Mouse (Mus musculus) limb, embryonic 14.5 days (tissue): ENCODE measurements around the gene Fbxl17. TPM values are rescaled to one million over a fixed set of nuclear protein-coding genes. Genes with fewer than 3 reads are reported as not detected.
A peak's percentile ranks its signal among the peaks of the same experiment; 100 is the strongest.

Source experiments
- ATAC-seq: fragments of 200-750 bp; cut with Nextera tagmentation; 2 replicates; pipeline ENCODE4 v1.8.0; 2017; ENCODE audit warnings: low read depth, moderate number of reproducible peaks, moderate TSS enrichment; ENCODE audit not compliant: low FRiP score
- DNase-seq: peaks from one replicate; pipeline ENCODE4 v3.0.0-alpha.2; 2015; ENCODE audit warnings: low spot score
- H3K27ac ChIP-seq: fragments of 300-500 bp; sonication (generic); replicated peaks from 2 replicates; pipeline ENCODE4 v1.5.1; 2014; ENCODE audit warnings: low read depth, mild to moderate bottlenecking, low read length, moderate library complexity, mixed read lengths
- H3K27me3 ChIP-seq: fragments of 300-500 bp; sonication (generic); 2 replicates; pipeline ENCODE4 v1.6.1; 2014; ENCODE audit warnings: low read length, mixed read lengths; ENCODE audit not compliant: control insufficient read depth, insufficient read depth
- H3K36me3 ChIP-seq: fragments of 300-500 bp; sonication (generic); 2 replicates; pipeline ENCODE4 v1.6.1; 2014; ENCODE audit warnings: mild to moderate bottlenecking, low read length, moderate library complexity, mixed read lengths; ENCODE audit not compliant: control insufficient read depth, insufficient read depth
- H3K4me1 ChIP-seq: fragments of 300-500 bp; sonication (generic); 2 replicates; pipeline ENCODE4 v1.6.1; 2014; ENCODE audit warnings: antibody characterized with exemption, low read length, mixed read lengths; ENCODE audit not compliant: control insufficient read depth, insufficient read depth
- H3K4me2 ChIP-seq: fragments of 300-500 bp; sonication (generic); replicated peaks from 2 replicates; pipeline ENCODE4 v1.6.1; 2014; ENCODE audit warnings: low read depth, mild to moderate bottlenecking, low read length, moderate library complexity; ENCODE audit not compliant: severe bottlenecking
- H3K4me3 ChIP-seq: fragments of 300-500 bp; sonication (generic); replicated peaks from 2 replicates; pipeline ENCODE4 v1.5.1; 2014; ENCODE audit warnings: low read length
- H3K9ac ChIP-seq: fragments of 300-500 bp; sonication (generic); 2 replicates; pipeline ENCODE4 v1.6.1; 2014; ENCODE audit warnings: mild to moderate bottlenecking, low read depth, low read length, moderate library complexity; ENCODE audit not compliant: severe bottlenecking
- H3K9me3 ChIP-seq: fragments of 300-500 bp; sonication (generic); 2 replicates; pipeline ENCODE4 v1.6.1; 2016; ENCODE audit warnings: low read length; ENCODE audit not compliant: control insufficient read depth
- POLR2A ChIP-seq: fragments of 200-500 bp; IDR thresholded peaks from 2 replicates; pipeline ENCODE4 v1.8.0; 2012; ENCODE audit warnings: inconsistent platforms, mild to moderate bottlenecking, moderate library complexity, borderline replicate concordance; ENCODE audit not compliant: insufficient read depth, insufficient read length; ENCODE audit errors: extremely low read depth
- WGBS: fragments of 180-500 bp; shearing (Covaris S2); extraction: QIAGEN DNeasy Blood & Tissue Kit; methylation state at CpG from one replicate; pipeline ENCODE4 v1.1.7; 2014; 5-methylcytosine and 5-hydroxymethylcytosine counted together
- polyA plus RNA-seq, 2 experiments: library from polyadenylated mRNA; depleted of rRNA in 1 of 2; stranded (reverse) in 1 of 2; unstranded in 1 of 2; fragments of >200 nt; fragmentation: Nextera tagmentation in 1 of 2; extraction: Ambion mirVana in 1 of 2; gene quantifications; 2 replicates each; pipeline versions ENCODE4 v1.2.1 to v1.2.3; 2012 to 2014

The Fbxl17 gene
- polyA plus RNA-seq, 2 experiments, result 12.6 to 12.9 TPM

- Histone ChIP-seq H3K4me3 (no peak overlapping the region), H3K4me2 (no peak overlapping the region), H3K27ac (no peak overlapping the region), H3K9ac (no peak overlapping the region), H3K36me3 (no peaks in the 10 kb centered on the region), H3K4me1 (no peaks in the 10 kb centered on the region), H3K27me3 (no peaks in the 10 kb centered on the region), H3K9me3 (no peaks in the 10 kb centered on the region)
- no peak for DNase-seq
- WGBS, result 72% methylated on average over 8 of the region's 8 CpGs
- ATAC-seq, result no peak
- TF ChIP-seq POLR2A, result no peak
These were observed 296.1 kb downstream of the Fbxl17 start for GRCm38 (mm10) chr17:63203582-63204190.

DNA sequence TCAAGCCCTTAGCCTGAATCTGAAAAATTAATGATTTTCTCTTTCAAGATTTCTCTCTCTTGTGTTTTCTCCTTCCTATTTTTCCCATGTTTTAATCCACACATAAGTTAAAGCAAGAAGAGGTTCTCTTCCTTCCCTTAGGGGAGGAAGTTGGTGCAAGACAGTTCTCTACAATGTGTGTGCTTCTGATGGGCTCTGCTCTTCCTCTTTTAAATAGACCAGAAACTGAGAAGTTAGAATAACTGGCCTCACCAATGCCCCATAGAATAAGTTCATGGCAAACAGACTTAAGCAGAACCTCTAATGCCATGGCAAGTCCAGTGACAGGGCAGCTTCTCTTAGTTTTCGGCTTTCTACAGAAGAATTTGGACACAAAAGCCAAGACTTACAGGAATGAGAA, 301.1 kb downstream of the Fbxl17 start:
- Histone ChIP-seq H3K36me3 (no peaks in the 10 kb centered on the region), H3K27ac (no peak overlapping the region), H3K9ac (no peak overlapping the region), H3K4me1 (no peaks in the 10 kb centered on the region), H3K4me2 (no peak overlapping the region), H3K27me3 (no peaks in the 10 kb centered on the region), H3K4me3 (no peak overlapping the region), H3K9me3 (no peaks in the 10 kb centered on the region)
- ATAC-seq, result no peak
- WGBS, result 95% methylated on average over 1 of the region's 1 CpGs
- TF ChIP-seq POLR2A, result no peak
- DNase-seq, result no peak

DNA sequence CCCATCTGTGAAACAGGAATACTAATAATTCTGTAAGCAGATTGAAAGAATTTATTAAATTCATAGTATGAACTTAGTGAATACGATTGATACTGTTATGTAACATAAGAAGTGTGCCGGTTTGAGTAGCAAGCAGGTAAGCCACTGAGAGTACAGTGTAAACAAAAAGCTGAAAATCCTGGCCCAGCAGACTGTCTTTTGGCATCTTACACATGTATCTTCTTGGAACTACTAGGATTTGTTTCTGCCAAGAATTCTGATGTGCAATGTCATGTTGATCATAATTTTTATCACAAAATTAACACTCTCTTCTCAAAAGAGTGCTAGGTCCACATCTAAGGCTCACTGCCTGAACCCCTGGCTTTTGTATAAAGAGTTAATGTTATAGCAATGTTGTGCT, 304.3 kb downstream of the Fbxl17 start:
- ATAC-seq, result no peak
- H3K27ac ChIP-seq, result no peak overlapping the region
- DNase-seq, result no peak
- H3K4me1 ChIP-seq, result no peaks in the 10 kb centered on the region
- TF ChIP-seq POLR2A, result no peak
- no peaks in the 10 kb centered on the region for H3K27me3 ChIP-seq
- no peak overlapping the region for H3K9ac ChIP-seq
- no peaks in the 10 kb centered on the region for H3K36me3 ChIP-seq
- H3K4me2 ChIP-seq, result no peak overlapping the region
- H3K4me3 ChIP-seq, result no peak overlapping the region
- H3K9me3 ChIP-seq, result no peaks in the 10 kb centered on the region
- WGBS, result 89% methylated on average over 2 of the region's 2 CpGs

DNA sequence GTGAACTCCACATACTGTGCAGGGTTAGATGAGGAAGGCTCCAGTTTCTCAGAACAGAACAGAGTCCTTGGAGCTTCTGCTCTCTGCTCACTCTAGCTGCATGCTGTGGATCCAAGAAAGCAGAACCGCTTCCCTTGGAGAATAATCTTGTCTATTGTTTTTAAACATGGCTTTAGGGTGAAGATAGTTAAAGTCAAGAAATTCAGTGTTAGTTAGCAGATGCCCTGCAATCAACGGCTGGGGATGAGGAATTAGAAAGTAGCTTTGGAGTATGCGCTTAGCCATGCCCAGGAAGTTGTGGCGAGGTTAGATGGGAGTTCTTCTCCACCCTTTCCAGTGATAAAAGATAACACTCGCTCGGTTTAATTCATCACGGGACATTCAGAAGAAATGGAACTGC, 306.6 kb downstream of the Fbxl17 start:
- no peak for DNase-seq
- TF ChIP-seq POLR2A, result no peak

DNA sequence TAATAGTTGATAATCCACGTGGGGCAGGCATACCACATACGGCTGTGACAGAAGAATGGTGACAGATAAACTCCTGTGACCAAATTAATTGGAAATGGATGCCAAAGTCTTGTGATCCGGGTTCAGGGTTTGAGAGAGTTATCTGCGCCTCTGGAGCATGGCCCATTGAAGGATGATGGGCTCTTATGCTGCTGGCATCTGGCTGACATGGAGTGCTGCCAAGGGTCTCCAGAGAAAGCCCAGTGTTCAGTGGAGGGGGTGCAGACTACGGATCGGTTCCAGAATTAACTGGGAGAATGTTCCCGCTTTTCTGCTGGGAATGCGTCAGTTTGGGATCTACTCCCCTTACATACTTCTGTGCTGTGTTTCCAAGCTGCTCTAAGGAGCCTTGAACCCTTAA, 308.5 kb downstream of the Fbxl17 start:
- peak; percentile 67 for ATAC-seq
- no peak for TF ChIP-seq POLR2A
- DNase-seq, result peak; percentile 31

More for the DNA sequence above, 306.6 kb downstream of the Fbxl17 start:
- ATAC-seq, result no peak
- H3K9ac ChIP-seq, result no peak overlapping the region
- H3K4me3 ChIP-seq, result no peak overlapping the region
- no peak overlapping the region for H3K4me2 ChIP-seq
- no peaks in the 10 kb centered on the region for H3K9me3 ChIP-seq
- no peaks in the 10 kb centered on the region for H3K36me3 ChIP-seq
- no peak overlapping the region for H3K27ac ChIP-seq
- H3K27me3 ChIP-seq, result no peaks in the 10 kb centered on the region
- no peaks in the 10 kb centered on the region for H3K4me1 ChIP-seq
- WGBS, result 84% methylated on average over 7 of the region's 7 CpGs

More for the DNA sequence above, 308.5 kb downstream of the Fbxl17 start:
- whole genome bisulfite sequencing, result 82% methylated on average over 8 of the region's 8 CpGs
- Histone ChIP-seq H3K4me3 (no peak overlapping the region), H3K9me3 (no peaks in the 10 kb centered on the region), H3K4me2 (no peak overlapping the region), H3K36me3 (no peaks in the 10 kb centered on the region), H3K27me3 (no peaks in the 10 kb centered on the region), H3K4me1 (no peaks in the 10 kb centered on the region), H3K27ac (no peak overlapping the region), H3K9ac (no peak overlapping the region)
